8 mouse cellular contexts compared by ENCODE assay signal in the genomic region with DNA sequence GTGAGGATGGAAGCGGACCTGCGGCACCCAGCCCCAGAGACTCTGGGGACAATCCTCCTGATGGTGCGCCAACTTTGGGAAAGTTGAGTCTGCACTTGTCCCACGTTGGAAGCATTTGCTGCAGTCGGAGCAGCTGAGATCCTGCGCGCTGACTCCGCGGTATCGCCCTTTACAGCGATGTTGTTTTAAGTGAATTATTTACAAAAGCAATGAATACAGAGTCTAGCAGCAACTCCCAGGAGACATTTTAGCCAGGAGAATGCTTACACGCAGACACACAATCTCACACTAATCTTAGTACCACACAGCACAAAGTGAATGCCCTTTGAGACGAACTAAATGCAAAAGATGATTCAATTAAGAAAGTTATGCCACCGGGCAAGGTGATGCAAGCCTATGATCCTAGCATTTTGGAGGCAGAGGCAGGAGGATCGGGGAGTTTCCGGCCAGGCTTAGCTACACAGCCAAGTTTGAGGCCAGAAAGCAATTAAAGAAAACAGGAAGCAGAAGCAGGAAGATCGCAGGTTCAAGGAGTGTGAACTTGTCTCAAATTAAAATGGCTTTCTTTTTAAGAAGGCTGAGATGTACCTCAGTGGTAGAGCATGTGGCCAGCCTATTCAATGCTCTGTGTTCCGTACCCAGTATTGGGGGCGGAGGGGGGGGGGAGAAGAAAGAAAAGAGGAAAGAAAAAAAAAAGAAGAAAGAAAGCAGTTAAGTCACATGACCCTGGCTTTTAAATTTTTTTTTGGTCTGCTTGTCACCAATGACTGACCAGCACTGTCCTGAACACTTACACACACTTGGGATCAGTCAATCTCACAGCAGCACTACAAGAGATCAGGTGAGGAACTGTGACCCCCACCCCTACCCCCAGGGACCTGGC. TPM values are rescaled to one million over a fixed set of nuclear protein-coding genes. Genes with fewer than 3 reads are reported as not detected.
DNase-seq lines count a peak whose midpoint lies in the region; ATAC-seq and TF ChIP-seq lines count a peak whose summit lies in the region.

No protein-coding gene starts in this region.

- H3K27ac ChIP-seq in kidney, adult 2 months (ENCODE audit: insufficient read depth, low read depth, low read length): peak overlapping the region; percentile 42; the same call in 1 of the 2 replicates
- H3K27ac ChIP-seq in midbrain, embryonic 12.5 days (replicated peaks): peak overlapping the region; percentile 82

- DNase-seq in kidney, adult 2 months: peak; percentile 71
- DNase-seq in kidney, postnatal 10 days: no peak
- peak; percentile 41 for DNase-seq in brain, adult 2 months (ENCODE audit: low read depth, low spot score)
- peak; percentile 81 for DNase-seq in induced T-regulatory cell, adult 2 months (ENCODE audit: low read depth)
- no peak for DNase-seq in gastrocnemius, postnatal 4 days (ENCODE audit: low spot score in 2 of 2)
- no peak for DNase-seq in layer of hippocampus, postnatal 25 days (ENCODE audit: extremely low spot score in 1 of 2, low spot score in 1 of 2)
- DNase-seq in right cerebral cortex, postnatal 25 days: no peak

- no peaks in the 10 kb centered on the region for H3K9me3 ChIP-seq in midbrain, embryonic 12.5 days

- no peak for ATAC-seq in midbrain, embryonic 12.5 days (ENCODE audit: low FRiP score, low read depth)

- no peak for TF ChIP-seq CTCF in kidney, adult 2 months (conservative IDR thresholded peaks at IDR 0.05; ENCODE audit: insufficient read depth, insufficient read length, low read depth, low read length)

- H3K36me3 ChIP-seq in kidney, adult 2 months (ENCODE audit: control insufficient read depth, insufficient read depth, low read length): no peaks in the 10 kb centered on the region
- H3K36me3 ChIP-seq in midbrain, embryonic 12.5 days: no peaks in the 10 kb centered on the region

- no peaks in the 10 kb centered on the region for H3K27me3 ChIP-seq in kidney, adult 2 months (replicated peaks; ENCODE audit: control insufficient read depth, insufficient read depth, low read length)
- H3K27me3 ChIP-seq in midbrain, embryonic 12.5 days: peaks cover 4% of the 10 kb centered on the region; the same call in 1 of the 2 replicates

- H3K9ac ChIP-seq in midbrain, embryonic 12.5 days (replicated peaks): peak overlapping the region; percentile 74

- H3K4me2 ChIP-seq in midbrain, embryonic 12.5 days (replicated peaks): peak overlapping the region; percentile 85

- 28% methylated on average over 19 of the region's 19 CpGs for WGBS in kidney, adult 2 months
- WGBS in midbrain, embryonic 12.5 days: 69% methylated on average over 19 of the region's 19 CpGs

- peak overlapping the region; percentile 97 for H3K4me3 ChIP-seq in kidney, adult 2 months (ENCODE audit: insufficient read depth, low read depth, low read length)
- H3K4me3 ChIP-seq in midbrain, embryonic 12.5 days: peak overlapping the region; percentile 70

- peaks cover 34% of the 10 kb centered on the region for H3K4me1 ChIP-seq in kidney, adult 2 months (ENCODE audit: control insufficient read depth, insufficient read depth, low read length)
- H3K4me1 ChIP-seq in midbrain, embryonic 12.5 days: peaks cover 60% of the 10 kb centered on the region

- no peak for TF ChIP-seq POLR2A in kidney, adult 2 months (IDR thresholded peaks at IDR 0.05; ENCODE audit: low read depth, low read length)

RNA-seq across cellular contexts. Expression of a gene that starts 2.0 kb away (rescaled TPM):
- 427 and 463 TPM in 2 replicates for polyA plus RNA-seq in kidney, adult 2 months (2012; rRNA removed)
- polyA plus RNA-seq in midbrain, embryonic 12.5 days (2016; fragmentation: Nextera tagmentation; extraction: Ambion mirVana): 93.4 and 131 TPM in 2 replicates
- total RNA-seq in gastrocnemius, postnatal 4 days (2021): 10 to 100 TPM; 68.5 to 82.9 TPM
- total RNA-seq in layer of hippocampus, postnatal 25 days (2021): 100 to 1,000 TPM; 121 to 140 TPM

RNA-seq across cellular contexts. Expression of a gene that starts 23.7 kb away (rescaled TPM):
- 37.7 and 52.4 TPM in 2 replicates for polyA plus RNA-seq in kidney, adult 2 months (2012; rRNA removed)
- polyA plus RNA-seq in midbrain, embryonic 12.5 days (2016; fragmentation: Nextera tagmentation; extraction: Ambion mirVana): 13.1 and 14.7 TPM in 2 replicates
- total RNA-seq in gastrocnemius, postnatal 4 days (2021): 1 to 10 TPM; 4.0 to 4.8 TPM
- total RNA-seq in layer of hippocampus, postnatal 25 days (2021): 1 to 10 TPM; 8.0 to 8.5 TPM

Comparison
In these comparisons a context has a peak if more than half of its experiments do, and no peak if none do; other contexts are left out.
1. DNase-seq: peak in kidney, adult 2 months (single experiment), brain, adult 2 months (single experiment) and induced T-regulatory cell, adult 2 months (single experiment); none in kidney, postnatal 10 days (single experiment), gastrocnemius, postnatal 4 days (0 of 2), layer of hippocampus, postnatal 25 days (0 of 2) and right cerebral cortex, postnatal 25 days (single experiment).